Mouse (Mus musculus) heart, embryonic 14.5 days (tissue): ENCODE results near the gene Atpif1. TPM values are rescaled to one million over a fixed set of nuclear protein-coding genes. Genes with fewer than 3 reads are reported as not detected.

Experiments used
- ATAC-seq: fragments of 200-750 bp; cut with Nextera tagmentation; 2 replicates; pipeline ENCODE4 v1.8.0; 2017; ENCODE audit warnings: low read depth, moderate TSS enrichment; ENCODE audit not compliant: insufficient number of reproducible peaks, insufficient read depth, low FRiP score
- H3K27ac ChIP-seq, 2 experiments: fragments of 200-500 bp in 1 of 2; fragments of 300-500 bp in 1 of 2; sonication (generic) in 1 of 2; replicated peaks in 1 of 2; 2 replicates each; pipeline ENCODE4 v1.5.1; 2012 to 2014; ENCODE audit warnings: low read depth in 2 of 2, low read length in 2 of 2, control low read depth in 1 of 2, mild to moderate bottlenecking in 1 of 2, mixed read lengths in 1 of 2; ENCODE audit not compliant: control insufficient read depth in 1 of 2, insufficient read depth in 1 of 2
- H3K27me3 ChIP-seq: fragments of 300-500 bp; sonication (generic); 2 replicates; pipeline ENCODE4 v1.6.1; 2014; ENCODE audit warnings: mild to moderate bottlenecking, low read length, control low read depth; ENCODE audit not compliant: control insufficient read depth, insufficient read depth
- H3K36me3 ChIP-seq: fragments of 300-500 bp; sonication (generic); 2 replicates; pipeline ENCODE4 v1.6.1; 2014; ENCODE audit warnings: mild to moderate bottlenecking, control low read depth, low read length, mixed read lengths; ENCODE audit not compliant: control insufficient read depth, insufficient read depth
- H3K4me1 ChIP-seq, 2 experiments: fragments of 200-500 bp in 1 of 2; fragments of 300-500 bp in 1 of 2; sonication (generic) in 1 of 2; 2 replicates each; pipeline ENCODE4 v1.6.1; 2012 to 2014; ENCODE audit warnings: low read length in 2 of 2, control low read depth in 1 of 2, mixed read lengths in 1 of 2; ENCODE audit not compliant: control insufficient read depth in 2 of 2, insufficient read depth in 2 of 2
- H3K4me2 ChIP-seq: fragments of 300-500 bp; sonication (generic); 2 replicates; pipeline ENCODE4 v1.6.1; 2014; ENCODE audit warnings: mild to moderate bottlenecking, low read length
- H3K4me3 ChIP-seq, 2 experiments: fragments of 200-500 bp in 1 of 2; fragments of 300-500 bp in 1 of 2; sonication (generic) in 1 of 2; 2 replicates each; pipeline ENCODE4 v1.5.1; 2012 to 2014; ENCODE audit warnings: low read length in 2 of 2, mild to moderate bottlenecking in 2 of 2, control low read depth in 1 of 2, low read depth in 1 of 2, moderate library complexity in 1 of 2; ENCODE audit not compliant: control insufficient read depth in 1 of 2, insufficient read depth in 1 of 2
- H3K9ac ChIP-seq: fragments of 300-500 bp; sonication (generic); 2 replicates; pipeline ENCODE4 v1.6.1; 2014; ENCODE audit warnings: mild to moderate bottlenecking, low read length
- H3K9me3 ChIP-seq: fragments of 300-500 bp; sonication (generic); 2 replicates; pipeline ENCODE4 v1.6.1; 2016; ENCODE audit warnings: low read length, control low read depth; ENCODE audit not compliant: control insufficient read depth
- WGBS: fragments of 180-500 bp; shearing (Covaris S2); extraction: QIAGEN DNeasy Blood & Tissue Kit; methylation state at CpG from one replicate; pipeline ENCODE4 v1.1.7; 2014; 5-methylcytosine and 5-hydroxymethylcytosine counted together
- polyA plus RNA-seq: library from polyadenylated mRNA; unstranded; fragments of >200 nt; fragmentation: Nextera tagmentation; extraction: Ambion mirVana; gene quantifications from 2 replicates; pipeline ENCODE4 v1.2.1, GENCODE M21; 2014

The Atpif1 gene
- polyA plus RNA-seq, 1 experiment from 2014 or later: 1,766 TPM

GRCm38 (mm10) chr4:132503344-132503743, 30.1 kb downstream of the Atpif1 start:
- ATAC-seq: no peak
- WGBS: 84% methylated on average over 11 of the region's 11 CpGs

GRCm38 (mm10) chr4:132501639-132502038, 31.8 kb downstream of the Atpif1 start:
- H3K9ac ChIP-seq: no peak overlapping the region
- peaks cover 34% of the 10 kb centered on the region for H3K36me3 ChIP-seq
- H3K9me3 ChIP-seq: no peaks in the 10 kb centered on the region
- no peak overlapping the region for H3K27ac ChIP-seq
- H3K4me2 ChIP-seq: no peak overlapping the region
- no peak overlapping the region for H3K4me3 ChIP-seq
- H3K27me3 ChIP-seq: no peaks in the 10 kb centered on the region
- WGBS: 91% methylated on average over 6 of the region's 6 CpGs
- ATAC-seq: no peak
- H3K4me1 ChIP-seq: peaks cover 2 to 8% of the 10 kb centered on the region in 2 experiments; a peak in 1 of 4 replicates

More at GRCm38 (mm10) chr4:132503344-132503743, 30.1 kb downstream of the Atpif1 start:
- Histone ChIP-seq H3K36me3 (peaks cover 18% of the 10 kb centered on the region), H3K4me3 (no peak overlapping the region), H3K27ac (no peak overlapping the region), H3K27me3 (no peaks in the 10 kb centered on the region), H3K9me3 (no peaks in the 10 kb centered on the region), H3K4me1 (peaks cover 6 to 13% of the 10 kb centered on the region in 2 experiments), H3K4me2 (no peak overlapping the region), H3K9ac (no peak overlapping the region)

GRCm38 (mm10) chr4:132494271-132494918, 39.1 kb downstream of the Atpif1 start:
- no peak for ATAC-seq
- Histone ChIP-seq H3K9ac (no peak overlapping the region), H3K4me2 (no peak overlapping the region), H3K36me3 (peaks cover 63% of the 10 kb centered on the region), H3K4me3 (no peak overlapping the region), H3K27ac (no peak overlapping the region), H3K9me3 (no peaks in the 10 kb centered on the region), H3K4me1 (peaks cover 0 to 11% of the 10 kb centered on the region in 2 experiments; a peak in 3 of 4 replicates), H3K27me3 (no peaks in the 10 kb centered on the region)
- WGBS: 83% methylated on average over 20 of the region's 20 CpGs

GRCm38 (mm10) chr4:132492178-132493060, 41.0 kb downstream of the Atpif1 start:
- Histone ChIP-seq H3K4me2 (no peak overlapping the region), H3K36me3 (peaks cover 43% of the 10 kb centered on the region), H3K9ac (no peak overlapping the region), H3K4me3 (no peak overlapping the region), H3K9me3 (no peaks in the 10 kb centered on the region), H3K4me1 (peaks cover 0 to 11% of the 10 kb centered on the region in 2 experiments; a peak in 3 of 4 replicates), H3K27me3 (no peaks in the 10 kb centered on the region), H3K27ac (no peak overlapping the region)
- 59% methylated on average over 10 of the region's 10 CpGs for WGBS
- ATAC-seq: no peak

- peaks cover 37% of the 10 kb centered on the region for H3K36me3 ChIP-seq
- no peak overlapping the region for H3K27ac ChIP-seq
- H3K9ac ChIP-seq: no peak overlapping the region
- H3K4me3 ChIP-seq: no peak overlapping the region
- H3K27me3 ChIP-seq: no peaks in the 10 kb centered on the region
- H3K4me2 ChIP-seq: no peak overlapping the region
- 82% methylated on average over 6 of the region's 6 CpGs for WGBS
- H3K9me3 ChIP-seq: no peaks in the 10 kb centered on the region
- ATAC-seq: no peak
- H3K4me1 ChIP-seq: peaks cover 0 to 11% of the 10 kb centered on the region in 2 experiments; a peak in 3 of 4 replicates
Measured at GRCm38 (mm10) chr4:132491748-132492147, 41.7 kb downstream of the Atpif1 start.

GRCm38 (mm10) chr4:132491057-132491456, 42.4 kb downstream of the Atpif1 start:
- H3K9me3 ChIP-seq: no peaks in the 10 kb centered on the region
- peaks cover 0 to 11% of the 10 kb centered on the region in 2 experiments; a peak in 3 of 4 replicates for H3K4me1 ChIP-seq
- 90% methylated on average over 8 of the region's 8 CpGs for WGBS
- ATAC-seq: no peak
- H3K4me3 ChIP-seq: no peak overlapping the region
- H3K4me2 ChIP-seq: no peak overlapping the region
- H3K27ac ChIP-seq: no peak overlapping the region
- H3K9ac ChIP-seq: no peak overlapping the region
- peaks cover 30% of the 10 kb centered on the region for H3K36me3 ChIP-seq
- H3K27me3 ChIP-seq: no peaks in the 10 kb centered on the region

GRCm38 (mm10) chr4:132490273-132491010, 43.0 kb downstream of the Atpif1 start:
- H3K27ac ChIP-seq: no peak overlapping the region
- no peak overlapping the region for H3K4me3 ChIP-seq
- peaks cover 25% of the 10 kb centered on the region for H3K36me3 ChIP-seq
- H3K9me3 ChIP-seq: no peaks in the 10 kb centered on the region
- 93% methylated on average over 15 of the region's 15 CpGs for WGBS
- ATAC-seq: no peak
- no peak overlapping the region for H3K9ac ChIP-seq
- H3K27me3 ChIP-seq: no peaks in the 10 kb centered on the region
- peaks cover 0 to 11% of the 10 kb centered on the region in 2 experiments; a peak in 3 of 4 replicates for H3K4me1 ChIP-seq
- H3K4me2 ChIP-seq: no peak overlapping the region
